Mouse (Mus musculus): ENCODE data around the gene Igf2bp1.

Gene Igf2bp1

DNA sequence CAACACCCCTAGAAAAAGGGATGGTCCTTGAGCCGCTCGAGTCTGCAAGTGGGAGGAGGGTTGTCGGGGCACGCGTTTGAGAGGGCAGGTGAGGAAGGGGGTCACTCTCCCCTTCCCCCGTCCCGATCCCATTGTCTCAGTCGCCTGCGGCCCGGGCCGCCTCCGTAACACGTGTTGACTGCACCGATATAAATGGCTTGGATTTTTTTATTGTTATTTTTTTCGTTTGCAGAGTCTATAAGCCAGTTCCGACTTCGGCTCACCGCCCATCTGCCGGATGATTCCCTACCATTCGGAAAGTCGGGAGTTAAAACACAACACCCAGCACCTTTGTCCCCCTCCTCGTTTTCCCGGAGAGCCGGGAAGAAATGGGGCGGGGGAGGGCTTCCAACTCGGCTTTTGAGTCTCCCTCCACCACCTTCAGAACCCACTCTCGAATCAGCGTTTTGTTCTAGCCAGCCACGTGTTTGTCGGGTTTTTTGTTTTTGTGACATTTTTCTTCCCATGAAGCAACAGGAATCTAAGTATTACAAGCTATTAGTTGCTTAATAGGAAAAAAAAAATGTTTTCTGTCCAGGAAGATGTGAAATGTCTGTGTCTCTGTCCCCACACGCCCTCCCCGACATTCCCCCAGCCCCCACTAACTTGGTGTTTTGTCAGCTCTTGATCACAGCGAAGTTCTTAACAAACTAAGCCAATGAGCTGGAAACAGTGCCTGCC, 1.9 kb upstream of the Igf2bp1 start:
- DNase-seq (ENCODE audit: low read depth, low spot score) = peak; percentile 17

DNA sequence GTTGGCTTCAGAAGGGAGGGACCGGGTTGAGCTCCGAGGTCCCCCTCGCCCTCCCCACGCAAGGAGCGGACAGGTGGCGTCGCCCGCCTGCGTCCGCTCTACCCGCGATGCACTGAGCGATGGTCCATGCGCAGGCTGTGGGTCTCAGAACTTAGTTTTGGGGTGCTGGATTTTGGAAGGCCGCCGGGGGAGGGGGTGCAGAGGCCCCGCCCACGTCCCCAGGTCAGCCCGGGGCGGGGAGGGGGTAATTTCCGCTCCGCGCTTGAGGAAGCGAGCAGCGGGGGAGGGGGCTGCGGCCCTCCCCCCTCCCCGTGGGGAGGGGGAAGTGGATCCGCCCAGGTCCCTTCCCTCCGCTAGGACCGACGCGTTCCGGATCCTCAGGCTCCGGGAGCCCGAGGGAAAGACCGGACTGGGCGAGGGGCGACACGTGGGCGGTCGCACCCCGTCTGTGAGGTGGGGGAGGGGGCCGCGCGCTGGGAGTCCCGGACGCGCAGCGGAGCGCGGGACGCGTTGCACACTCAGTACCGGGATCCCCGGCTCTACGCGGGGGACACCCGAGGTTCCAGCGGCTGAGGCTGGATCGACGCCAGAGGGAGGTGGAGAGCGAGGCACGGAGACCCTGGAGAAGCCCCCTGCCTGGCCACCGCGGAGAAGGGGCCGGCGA, 1.2 kb upstream of the Igf2bp1 start:
- peak; percentile 48 for DNase-seq (ENCODE audit: low read depth, low spot score)

DNA sequence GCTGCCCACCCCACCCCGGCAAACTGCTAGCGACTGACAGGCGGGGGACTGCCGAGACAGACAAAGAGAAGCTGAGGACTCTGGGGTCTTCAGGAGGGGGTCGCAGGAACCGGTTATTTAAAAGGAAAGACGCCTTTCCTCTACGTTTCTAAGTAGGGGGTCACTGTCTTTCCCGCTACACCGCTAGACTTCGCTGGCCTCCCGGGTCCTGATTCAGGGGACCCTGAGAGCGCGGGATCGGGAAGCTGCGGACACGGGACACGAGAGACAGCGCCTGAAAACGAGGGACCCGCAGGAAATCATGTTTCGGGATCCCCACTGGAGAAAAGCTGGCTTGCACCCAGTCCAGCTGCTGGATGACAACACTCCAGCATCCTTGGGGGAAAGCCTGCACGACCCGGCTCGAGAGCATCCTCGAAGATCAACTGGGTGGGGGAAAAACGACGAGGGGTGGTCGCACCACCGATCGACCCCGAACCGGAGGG, 669 bp upstream of the Igf2bp1 start:
- DNase-seq (ENCODE audit: low read depth, low spot score) = peak; percentile 12

DNA sequence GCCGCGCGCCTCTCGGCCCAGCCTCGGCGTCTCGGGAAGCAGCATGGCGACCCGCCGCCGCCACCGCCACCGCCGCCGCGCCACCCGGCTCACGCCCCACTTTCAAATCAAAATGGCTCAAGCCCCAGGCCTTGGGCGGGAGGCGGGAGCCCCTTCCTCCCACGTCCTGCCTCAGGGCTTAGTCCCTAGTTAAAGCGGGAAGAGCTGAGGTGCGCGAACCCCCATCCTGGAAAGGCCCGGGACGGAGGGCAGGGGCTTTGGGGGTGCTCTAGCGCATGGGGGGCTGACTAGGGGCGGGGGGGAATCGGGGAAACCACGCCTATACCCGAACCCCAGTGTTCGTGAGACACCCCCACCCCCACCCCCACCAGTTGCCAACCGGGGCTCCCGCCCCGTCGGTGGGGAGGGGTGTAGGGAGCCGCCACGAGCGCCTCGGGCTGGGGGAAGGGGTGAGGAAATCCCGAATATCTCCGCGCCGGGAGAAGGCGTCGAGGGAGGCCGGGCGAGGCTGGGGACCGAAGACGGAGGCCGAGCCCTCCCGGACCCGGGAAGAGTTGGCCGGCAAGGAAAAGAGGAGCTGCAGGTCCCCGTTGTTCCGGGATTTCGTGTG, 842 bp downstream of the Igf2bp1 start:
- DNase-seq (ENCODE audit: low read depth, low spot score) = peak; percentile 45

DNA sequence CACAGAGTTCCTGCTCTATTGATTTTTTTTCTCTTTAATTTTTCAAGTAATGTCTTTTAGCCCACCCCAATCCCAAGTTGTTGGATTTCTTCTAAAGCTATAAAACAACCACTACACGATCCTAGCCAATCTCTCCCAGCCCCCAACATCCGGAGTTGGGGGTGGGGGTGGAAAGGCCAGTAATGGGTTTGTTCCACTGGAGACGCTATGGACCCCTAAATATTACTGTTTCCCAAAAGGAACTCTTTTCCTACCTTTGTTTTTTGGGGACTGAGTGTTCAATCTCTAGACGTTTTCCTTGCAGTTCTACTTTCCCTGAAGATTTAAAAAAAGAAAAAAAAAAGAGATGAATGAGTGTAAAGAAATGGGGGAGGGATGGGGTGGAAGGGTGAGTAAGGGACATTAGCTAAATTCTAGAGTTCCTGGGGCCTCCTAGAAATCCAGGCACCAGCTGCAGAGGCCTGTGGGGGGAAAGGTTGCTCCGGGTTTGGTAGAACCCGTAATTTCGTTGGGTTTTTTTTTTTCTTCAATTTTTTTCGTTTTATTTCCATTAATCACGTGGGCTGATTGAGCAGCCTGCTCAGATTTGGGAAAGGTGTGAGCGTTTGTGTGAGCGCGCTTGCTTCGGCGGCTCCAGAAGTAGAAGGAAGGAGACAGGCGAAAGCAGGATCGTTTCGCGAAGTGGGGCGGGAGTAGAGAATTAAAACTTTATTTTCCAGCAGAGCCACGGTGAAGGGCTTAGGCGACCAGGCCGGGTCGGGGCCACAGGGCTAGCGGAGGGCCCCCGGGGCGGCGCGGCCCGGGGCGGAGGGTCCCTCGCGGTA, 1.6 kb downstream of the Igf2bp1 start:
- no peak for DNase-seq (ENCODE audit: low read depth, low spot score)

DNA sequence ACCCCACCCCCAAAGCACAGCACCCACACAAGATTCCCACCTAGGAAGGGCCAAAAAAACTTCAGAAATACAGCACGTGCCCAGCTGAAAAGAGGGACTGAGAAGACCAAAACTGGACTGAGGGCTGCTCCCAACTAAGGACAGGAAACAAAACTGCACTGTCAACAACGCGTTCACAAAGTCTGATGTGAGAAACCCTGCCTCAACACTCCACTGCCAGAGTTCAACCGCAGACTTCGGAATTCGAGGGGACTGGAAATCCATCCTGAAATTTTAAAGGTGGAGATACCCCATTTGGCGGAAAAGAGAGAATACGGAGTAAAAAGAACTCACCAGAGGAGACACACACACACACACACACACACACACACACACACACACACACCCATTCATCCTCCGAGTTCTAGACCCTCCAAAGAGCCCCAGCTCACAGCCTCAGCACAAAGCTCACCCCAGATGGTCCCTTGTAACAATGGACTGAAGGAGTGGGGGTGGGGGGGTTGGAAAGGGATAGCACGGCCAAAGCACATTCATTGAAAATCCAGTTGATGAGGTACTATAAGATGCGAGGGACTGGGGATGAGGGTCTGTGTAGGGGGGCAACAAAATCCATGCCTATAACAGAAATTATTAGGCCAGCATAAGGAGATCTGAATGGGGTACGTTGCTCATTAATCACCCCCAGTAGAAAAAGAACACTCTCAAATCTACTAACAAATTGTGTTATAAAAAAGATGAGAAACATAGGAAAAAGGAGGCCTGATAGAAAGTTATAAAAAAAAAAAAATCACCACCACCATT, 2.4 kb downstream of the Igf2bp1 start:
- DNase-seq (ENCODE audit: low read depth, low spot score) = no peak

DNA sequence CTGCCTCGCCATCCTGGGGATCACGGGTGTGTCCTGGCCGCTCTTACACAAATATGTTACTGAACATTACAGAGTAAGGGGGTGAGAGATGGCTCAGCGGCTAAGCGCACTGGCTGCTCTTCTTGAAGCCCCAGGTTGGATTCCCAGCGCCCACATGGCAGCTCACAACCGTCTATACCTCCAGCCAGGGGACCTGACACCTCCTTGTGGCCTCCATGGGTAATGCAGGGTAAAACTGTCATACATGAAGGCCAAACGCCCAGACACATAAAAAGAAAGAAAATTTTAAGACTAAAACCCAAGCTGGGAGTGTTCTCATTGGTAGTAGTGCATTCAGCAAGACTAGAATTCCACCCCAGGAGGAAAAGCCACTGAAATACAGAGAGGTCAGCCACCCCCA, 11.6 kb downstream of the Igf2bp1 start:
- no peak for DNase-seq (ENCODE audit: low read depth, low spot score)

DNA sequence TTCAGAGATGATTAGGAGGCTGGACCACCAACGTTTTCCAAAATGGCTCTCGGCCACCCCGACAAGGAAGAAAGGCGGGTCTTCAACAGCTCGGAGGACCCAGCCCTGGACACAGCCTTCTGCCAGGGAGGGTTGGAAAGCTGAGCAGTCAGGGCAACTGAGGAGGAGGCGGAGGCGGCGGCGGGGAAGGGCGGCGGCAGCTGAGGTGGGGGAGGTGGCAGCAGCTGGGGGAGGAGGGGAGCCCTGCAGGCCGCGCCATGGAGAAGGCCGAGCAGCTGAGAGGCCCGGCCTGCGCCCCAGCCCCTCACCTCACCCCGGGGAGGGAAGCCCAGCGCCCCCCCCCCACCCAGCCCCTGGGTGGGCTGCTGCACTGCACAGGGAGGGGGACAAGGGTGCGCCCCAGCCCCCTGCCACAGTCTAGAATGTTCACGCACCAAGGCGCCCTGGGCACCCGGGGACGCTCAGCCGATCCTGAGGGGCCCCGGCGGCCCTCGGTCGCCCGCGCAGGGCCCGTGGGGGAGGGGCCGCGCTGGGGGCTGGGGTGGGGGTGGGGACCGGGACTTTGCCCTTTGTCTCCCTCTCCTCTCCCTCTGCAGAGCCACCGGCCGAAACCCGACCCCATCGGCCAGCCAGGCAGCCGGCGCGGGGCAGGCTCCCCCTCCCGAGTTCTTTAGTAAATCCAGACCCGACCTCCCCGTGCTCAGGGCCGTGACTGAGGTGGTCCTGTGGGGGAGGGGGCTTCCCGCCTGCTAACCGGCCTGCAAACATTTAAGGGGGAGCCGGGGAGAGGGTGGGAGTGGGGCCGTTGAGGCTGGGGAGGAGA, 14.6 kb downstream of the Igf2bp1 start:
- no peak for DNase-seq (ENCODE audit: low read depth, low spot score)

DNA sequence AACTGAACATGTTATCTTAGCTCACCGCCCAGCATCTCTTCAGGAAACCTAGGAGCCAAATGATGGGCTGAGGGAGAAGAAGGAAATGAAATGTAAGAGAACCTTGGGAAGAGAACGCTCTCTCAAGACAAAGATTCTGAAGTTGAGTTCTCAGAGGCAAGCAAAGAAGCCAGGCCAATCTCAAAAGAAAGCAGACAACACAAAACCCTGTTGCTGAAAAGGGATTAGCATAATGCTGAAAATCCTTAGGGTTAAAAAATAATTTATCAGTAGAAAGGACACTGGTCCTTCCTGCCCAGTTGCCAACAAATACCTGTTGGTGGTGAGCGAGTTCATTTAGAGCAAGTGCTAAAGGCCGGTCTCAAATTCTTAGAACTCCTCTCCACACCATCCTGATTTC, 15.3 kb downstream of the Igf2bp1 start:
- DNase-seq (ENCODE audit: low read depth, low spot score) = no peak

DNA sequence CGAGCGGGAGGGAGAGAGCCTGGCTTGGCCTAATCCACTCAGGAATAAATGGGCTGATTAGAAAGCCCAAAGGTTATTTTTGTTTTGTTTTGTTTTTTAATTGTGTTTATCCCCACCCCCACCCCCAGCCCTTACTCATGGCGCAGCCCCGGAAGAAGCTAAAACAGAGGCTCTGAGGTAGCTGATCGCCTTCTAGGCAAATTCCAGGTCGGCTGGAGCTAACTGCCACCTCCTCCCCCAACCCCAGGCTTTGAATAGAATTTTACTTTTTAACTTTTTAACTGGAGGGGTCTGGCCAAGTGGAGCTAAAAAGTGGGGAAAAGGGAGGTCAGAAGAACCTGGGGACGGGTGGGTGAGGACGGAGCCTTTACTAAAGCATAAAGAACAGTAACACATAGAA, 15.9 kb downstream of the Igf2bp1 start:
- DNase-seq (ENCODE audit: low read depth, low spot score) = no peak

DNA sequence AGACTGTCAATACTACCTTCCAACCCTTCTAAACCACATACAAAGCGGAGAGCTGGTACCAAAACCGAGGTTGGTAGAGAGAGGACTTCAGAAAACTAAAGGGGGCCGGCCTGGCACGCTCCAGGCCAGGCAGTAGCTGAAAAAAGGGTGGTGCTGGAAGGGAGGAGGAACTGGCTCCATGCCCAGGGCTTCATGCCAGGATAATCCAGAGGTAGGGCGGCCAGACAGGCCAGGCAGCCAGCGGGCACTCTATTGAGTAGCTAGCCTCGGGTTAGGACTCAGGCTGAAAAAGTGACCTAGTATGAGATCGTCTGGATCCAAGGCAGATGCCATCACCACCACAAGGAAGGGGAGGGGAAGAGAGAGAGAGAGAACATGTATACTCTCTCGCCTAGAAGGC, 17.2 kb downstream of the Igf2bp1 start:
- DNase-seq (ENCODE audit: low read depth, low spot score) = no peak

DNA sequence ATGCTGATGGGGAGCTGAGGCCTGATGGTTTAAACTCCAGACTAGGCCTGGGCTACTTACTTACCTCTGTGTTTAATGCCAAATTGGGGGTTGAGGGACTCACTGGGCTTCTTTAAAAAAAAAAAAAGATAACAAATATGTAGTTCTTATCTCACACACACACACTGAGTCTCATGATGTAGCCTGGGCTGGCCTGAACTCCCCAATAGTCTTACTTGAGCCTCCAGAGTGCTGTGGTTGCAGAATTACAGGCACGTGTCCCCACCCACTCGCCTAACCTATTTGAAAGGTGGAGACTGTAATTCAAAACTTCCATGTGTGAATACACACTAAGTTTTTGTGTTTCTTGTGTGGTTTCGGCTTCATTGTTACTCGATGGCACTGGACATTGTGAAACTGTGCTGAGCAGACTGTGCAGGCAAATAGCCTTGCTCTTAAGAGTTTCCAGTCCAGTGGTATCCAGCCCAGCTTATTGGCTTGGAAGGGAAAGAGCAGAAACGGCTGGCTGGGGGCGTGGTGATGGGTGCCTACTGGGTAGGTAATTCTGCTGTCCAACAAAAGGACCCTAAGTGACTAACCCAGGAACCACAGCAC, 17.8 kb downstream of the Igf2bp1 start:
- DNase-seq (ENCODE audit: low read depth, low spot score) = no peak

DNA sequence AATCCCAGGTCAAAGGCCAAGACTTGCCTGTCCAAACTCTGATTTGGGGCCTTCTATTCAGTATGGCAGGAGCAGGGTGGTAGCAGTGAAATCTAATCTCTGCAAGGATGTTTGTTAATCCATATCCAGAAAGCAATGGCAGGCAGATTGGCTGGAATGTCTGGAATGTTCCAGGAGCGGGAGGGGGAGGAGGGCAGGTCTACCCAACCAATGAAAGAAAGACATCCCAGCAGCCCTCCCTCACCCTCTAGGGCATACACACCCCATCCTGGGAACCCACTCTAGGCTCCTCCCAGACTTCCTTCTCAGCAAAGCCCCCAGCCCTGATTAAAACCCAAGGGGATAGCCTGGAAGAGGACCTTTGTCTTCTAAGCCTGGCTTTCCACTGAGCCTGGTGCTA, 23.3 kb downstream of the Igf2bp1 start:
- no peak for DNase-seq (ENCODE audit: low read depth, low spot score)

DNA sequence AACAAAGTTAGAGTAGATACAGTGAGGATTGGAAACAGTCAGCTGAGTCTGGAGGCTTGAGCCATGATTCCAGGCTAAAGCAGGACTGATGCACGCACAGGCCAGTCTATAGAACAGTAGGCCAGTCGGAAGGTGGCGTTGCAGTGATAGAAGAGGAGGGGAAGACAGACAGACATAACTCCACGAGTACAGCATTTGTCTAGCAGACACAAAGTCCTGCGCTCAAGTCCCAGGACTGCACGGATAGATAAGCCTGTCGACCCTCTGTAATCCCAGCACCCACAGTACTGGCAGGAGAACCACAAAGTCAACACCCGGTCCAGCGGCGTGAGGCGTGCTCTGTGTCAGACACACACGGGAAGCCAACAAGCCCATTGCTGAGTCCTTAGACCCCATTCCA, 23.9 kb downstream of the Igf2bp1 start:
- no peak for DNase-seq (ENCODE audit: low read depth, low spot score)

DNA sequence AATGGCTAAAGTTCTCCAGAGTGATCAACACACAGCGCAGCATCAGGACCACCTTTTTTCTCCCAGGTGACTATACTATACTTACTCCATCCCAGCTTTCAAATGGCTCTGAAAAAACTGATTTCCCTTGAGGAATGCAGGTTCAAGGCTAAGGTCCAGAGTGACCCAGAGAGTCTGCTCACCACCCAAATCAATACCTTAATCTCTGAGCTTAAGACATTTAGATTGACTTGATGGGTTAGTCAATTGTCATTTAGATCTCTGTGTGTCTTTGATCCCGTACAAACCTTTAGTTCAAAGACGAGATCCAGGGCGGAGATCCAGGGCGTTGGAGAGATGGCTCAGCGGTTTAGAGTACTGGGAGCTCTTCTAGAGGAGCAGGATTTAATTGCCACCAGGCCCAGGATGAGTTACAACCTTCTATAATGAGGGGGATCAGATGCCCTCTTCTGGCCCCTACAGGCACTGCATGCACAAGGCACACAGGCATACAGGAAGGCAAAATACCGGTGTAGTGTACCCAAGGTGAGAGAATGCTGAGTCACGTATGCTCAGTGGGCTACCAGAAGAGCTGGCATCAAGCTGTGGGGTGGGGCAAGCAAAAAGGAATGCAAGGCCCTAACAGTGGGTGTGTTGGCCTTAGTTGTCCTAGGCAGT, 24.9 kb downstream of the Igf2bp1 start:
- DNase-seq (ENCODE audit: low read depth, low spot score) = peak; percentile 60

DNA sequence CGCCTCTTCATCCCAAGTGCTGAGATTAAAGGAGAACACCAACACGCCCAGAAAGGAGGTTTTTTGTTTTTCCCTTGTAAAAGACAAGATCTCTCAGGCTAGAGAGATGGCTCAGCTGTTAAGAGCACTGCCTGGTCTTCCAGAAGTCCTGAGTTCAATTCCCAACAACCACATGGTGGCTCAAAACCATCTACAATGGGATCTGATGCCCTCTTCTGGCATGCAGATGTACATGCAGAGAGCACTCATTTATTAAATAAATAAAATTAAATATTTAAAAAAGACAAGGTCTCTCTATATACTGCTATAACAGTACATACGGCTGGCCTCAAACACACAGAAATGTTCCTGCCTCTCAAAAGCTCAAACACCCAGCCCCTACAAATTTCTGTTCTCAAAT, 27.3 kb downstream of the Igf2bp1 start:
- DNase-seq (ENCODE audit: low read depth, low spot score) = no peak

DNA sequence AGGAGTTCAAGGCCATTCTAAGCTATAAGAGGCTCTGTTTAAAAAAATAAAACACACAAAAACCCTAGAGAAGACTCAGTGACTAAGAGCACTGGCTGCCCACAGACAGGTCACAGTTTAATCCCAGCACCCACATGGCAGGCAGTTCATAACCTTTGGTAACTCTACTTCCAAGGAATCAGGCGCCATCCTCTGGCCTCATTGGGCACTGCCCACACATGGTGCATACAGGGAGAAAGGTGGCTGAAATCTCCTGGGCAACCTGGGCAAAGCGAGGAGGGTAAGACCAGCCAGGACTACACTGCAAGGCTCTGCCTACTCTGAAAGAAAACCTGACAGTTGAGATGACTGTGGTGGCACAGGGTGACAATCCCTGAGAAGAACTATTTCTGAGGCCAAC, 29.4 kb downstream of the Igf2bp1 start:
- no peak for DNase-seq (ENCODE audit: low read depth, low spot score)

DNA sequence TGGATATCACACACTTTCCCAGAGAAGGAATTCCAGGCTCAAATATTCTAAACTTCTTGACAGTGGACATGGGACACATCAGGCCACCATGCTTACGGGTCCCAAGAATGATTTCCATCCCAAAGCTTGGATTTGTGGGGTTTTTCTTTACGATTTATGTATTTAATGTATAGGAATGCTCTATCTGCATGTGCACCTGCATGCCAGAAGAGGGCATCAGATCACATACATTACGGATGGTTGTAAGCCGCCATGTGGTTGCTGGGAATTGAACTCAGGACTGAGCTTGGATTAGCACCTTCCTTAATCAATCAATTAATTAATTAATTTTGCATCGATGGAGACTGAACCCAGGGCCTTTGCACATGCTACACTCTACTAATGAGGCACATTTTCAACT, 30.0 kb downstream of the Igf2bp1 start:
- no peak for DNase-seq (ENCODE audit: low read depth, low spot score)

DNA sequence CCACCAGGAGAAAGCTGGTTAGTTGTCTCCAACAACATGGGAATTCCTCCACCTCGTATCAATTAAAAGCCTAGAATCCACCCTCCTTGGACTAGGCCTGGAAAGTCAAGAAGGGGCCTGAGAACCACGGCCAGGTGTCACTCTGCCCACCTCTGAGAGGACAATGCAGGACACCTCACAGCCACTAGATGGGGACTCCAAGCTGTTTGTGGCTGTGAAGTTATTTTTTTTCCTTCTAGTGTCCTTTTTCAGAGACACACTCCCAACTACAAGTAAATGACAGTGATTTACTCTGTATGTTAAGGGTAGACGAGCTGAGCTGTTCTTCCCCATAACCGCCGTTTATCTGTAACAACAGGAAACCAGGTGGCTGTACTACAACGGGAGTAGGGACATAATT, 32.6 kb downstream of the Igf2bp1 start:
- no peak for DNase-seq (ENCODE audit: low read depth, low spot score)
